Mouse (Mus musculus): ENCODE measurements around the gene Rab11fip3. TPM values are rescaled to one million over a fixed set of nuclear protein-coding genes. Genes with fewer than 3 reads are reported as not detected.

Gene Rab11fip3
- polyA plus RNA-seq, 1 experiment from 2014 or later, result 27.0 TPM

GRCm38 (mm10) chr17:26078851-26079250 is 9.5 kb upstream of the Rab11fip3 start:
- no peaks in the 10 kb centered on the region for H3K27me3 ChIP-seq (replicated peaks)
- no peak overlapping the region for H3K27ac ChIP-seq (replicated peaks)
- peaks cover 9% of the 10 kb centered on the region; the same call in 1 of the 2 replicates for H3K36me3 ChIP-seq
- H3K4me1 ChIP-seq, result no peaks in the 10 kb centered on the region
- no peak overlapping the region for H3K4me3 ChIP-seq (replicated peaks)
- 71% methylated on average over 2 of the region's 2 CpGs for WGBS
- H3K9me3 ChIP-seq (replicated peaks), result no peaks in the 10 kb centered on the region
- no peak overlapping the region for H3K9ac ChIP-seq (replicated peaks)
- H3K4me2 ChIP-seq, result no peak overlapping the region
- no peak for ATAC-seq (ENCODE audit: low FRiP score)

- Histone ChIP-seq H3K36me3 (no peaks in the 10 kb centered on the region), H3K4me2 (no peak overlapping the region), H3K9ac (replicated peaks) (no peak overlapping the region), H3K27ac (replicated peaks) (no peak overlapping the region), H3K9me3 (replicated peaks) (no peaks in the 10 kb centered on the region), H3K4me3 (replicated peaks) (no peak overlapping the region), H3K27me3 (replicated peaks) (peaks cover 14% of the 10 kb centered on the region), H3K4me1 (peaks cover under 1% of the 10 kb centered on the region)
- no peak for ATAC-seq (ENCODE audit: low FRiP score)
- WGBS, result 68% methylated on average over 3 of the region's 3 CpGs
Observed at GRCm38 (mm10) chr17:26075246-26075645, 5.9 kb upstream of the Rab11fip3 start.

- 33% methylated on average over 6 of the region's 6 CpGs for WGBS
- no peak for ATAC-seq (ENCODE audit: low FRiP score)
- Histone ChIP-seq H3K4me2 (peak overlapping the region; percentile 94), H3K36me3 (peaks cover 3% of the 10 kb centered on the region; the same call in 1 of the 2 replicates), H3K4me1 (peaks cover 40% of the 10 kb centered on the region), H3K27ac (replicated peaks) (no peak overlapping the region), H3K4me3 (replicated peaks) (peak overlapping the region; percentile 58), H3K9me3 (replicated peaks) (no peaks in the 10 kb centered on the region), H3K9ac (replicated peaks) (0 out of 2 replicates have a peak overlapping the region, but pooled peaks have one; percentile 86), H3K27me3 (replicated peaks) (peaks cover 14% of the 10 kb centered on the region)
Observed at GRCm38 (mm10) chr17:26070136-26070535, 781 bp upstream of the Rab11fip3 start.

DNA sequence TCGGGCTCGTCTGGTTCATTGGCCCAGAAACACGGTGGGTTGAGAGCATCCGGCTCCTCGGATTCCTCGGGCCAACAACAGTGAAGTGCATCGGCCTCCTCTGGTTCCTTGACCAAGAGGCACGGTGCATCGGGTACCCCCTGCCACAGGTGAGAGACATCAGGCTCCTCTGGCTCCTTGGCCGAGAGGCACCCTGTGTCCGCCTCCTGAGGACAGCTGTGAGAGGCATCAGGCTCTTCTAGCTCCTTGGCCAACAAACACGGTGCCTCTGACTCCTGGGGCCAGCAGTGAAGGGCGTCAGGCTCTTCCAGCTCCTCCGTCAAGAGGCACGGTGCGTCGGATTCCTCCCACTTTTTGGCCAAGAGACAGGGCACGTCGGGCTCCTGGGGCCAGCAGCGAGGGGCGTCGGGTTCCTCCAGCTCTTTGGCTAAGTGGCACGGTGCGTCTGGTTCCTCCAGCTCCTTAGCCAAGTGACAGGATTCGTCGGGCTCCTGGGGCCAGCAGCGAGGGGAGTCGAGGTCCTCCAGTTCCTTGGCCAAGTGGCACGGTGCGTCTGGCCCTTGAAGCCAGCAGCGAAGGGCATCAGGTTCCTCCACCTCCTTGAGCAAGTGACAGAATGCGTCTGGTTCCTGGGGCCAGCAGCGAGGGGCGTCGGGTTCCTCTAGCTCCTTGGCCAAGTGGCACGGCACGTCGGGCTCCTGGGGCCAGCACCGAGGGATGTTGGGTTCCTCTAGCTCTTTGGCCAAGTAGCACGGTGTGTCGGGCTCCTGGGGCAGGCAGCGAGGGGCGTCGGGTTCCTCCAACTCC is 1.1 kb downstream of the Rab11fip3 start:
- ATAC-seq (ENCODE audit: low FRiP score), result 0 out of 2 replicates have a peak, but pooled peaks have one; percentile 21
- Histone ChIP-seq H3K27me3 (replicated peaks) (peaks cover 14% of the 10 kb centered on the region), H3K4me2 (peak overlapping the region; percentile 94), H3K27ac (replicated peaks) (peak overlapping the region; percentile 91), H3K9ac (replicated peaks) (peak overlapping the region; percentile 86), H3K4me3 (replicated peaks) (peak overlapping the region; percentile 58), H3K4me1 (peaks cover 59% of the 10 kb centered on the region), H3K36me3 (peaks cover 12% of the 10 kb centered on the region; the same call in 1 of the 2 replicates), H3K9me3 (replicated peaks) (no peaks in the 10 kb centered on the region)
- WGBS, result under 1% methylated on average over 44 of the region's 44 CpGs

GRCm38 (mm10) chr17:26066488-26067020 is 2.8 kb downstream of the Rab11fip3 start:
- H3K4me2 ChIP-seq, result peak overlapping the region; percentile 94
- 0 out of 2 replicates have a peak, but pooled peaks cover 7% of the 10 kb centered on the region for H3K27me3 ChIP-seq (replicated peaks)
- 86% methylated on average over 7 of the region's 7 CpGs for WGBS
- H3K9me3 ChIP-seq (replicated peaks), result no peaks in the 10 kb centered on the region
- H3K4me3 ChIP-seq (replicated peaks), result peak overlapping the region; percentile 58
- H3K4me1 ChIP-seq, result peaks cover 70% of the 10 kb centered on the region
- no peak overlapping the region for H3K27ac ChIP-seq (replicated peaks)
- H3K36me3 ChIP-seq, result peaks cover 16% of the 10 kb centered on the region
- no peak for ATAC-seq (ENCODE audit: low FRiP score)
- H3K9ac ChIP-seq (replicated peaks), result peak overlapping the region; percentile 86; the same call in 1 of the 2 replicates

GRCm38 (mm10) chr17:26064916-26065315 is 4.4 kb downstream of the Rab11fip3 start:
- ATAC-seq (ENCODE audit: low FRiP score), result no peak
- Histone ChIP-seq H3K9me3 (replicated peaks) (no peaks in the 10 kb centered on the region), H3K36me3 (peaks cover 16% of the 10 kb centered on the region), H3K4me1 (peaks cover 74% of the 10 kb centered on the region), H3K27me3 (replicated peaks) (no peaks in the 10 kb centered on the region), H3K9ac (replicated peaks) (peak overlapping the region; percentile 26; the same call in 1 of the 2 replicates), H3K27ac (replicated peaks) (no peak overlapping the region), H3K4me2 (peak overlapping the region; percentile 40), H3K4me3 (replicated peaks) (peak overlapping the region; percentile 15)
- 69% methylated on average over 6 of the region's 6 CpGs for WGBS

DNA sequence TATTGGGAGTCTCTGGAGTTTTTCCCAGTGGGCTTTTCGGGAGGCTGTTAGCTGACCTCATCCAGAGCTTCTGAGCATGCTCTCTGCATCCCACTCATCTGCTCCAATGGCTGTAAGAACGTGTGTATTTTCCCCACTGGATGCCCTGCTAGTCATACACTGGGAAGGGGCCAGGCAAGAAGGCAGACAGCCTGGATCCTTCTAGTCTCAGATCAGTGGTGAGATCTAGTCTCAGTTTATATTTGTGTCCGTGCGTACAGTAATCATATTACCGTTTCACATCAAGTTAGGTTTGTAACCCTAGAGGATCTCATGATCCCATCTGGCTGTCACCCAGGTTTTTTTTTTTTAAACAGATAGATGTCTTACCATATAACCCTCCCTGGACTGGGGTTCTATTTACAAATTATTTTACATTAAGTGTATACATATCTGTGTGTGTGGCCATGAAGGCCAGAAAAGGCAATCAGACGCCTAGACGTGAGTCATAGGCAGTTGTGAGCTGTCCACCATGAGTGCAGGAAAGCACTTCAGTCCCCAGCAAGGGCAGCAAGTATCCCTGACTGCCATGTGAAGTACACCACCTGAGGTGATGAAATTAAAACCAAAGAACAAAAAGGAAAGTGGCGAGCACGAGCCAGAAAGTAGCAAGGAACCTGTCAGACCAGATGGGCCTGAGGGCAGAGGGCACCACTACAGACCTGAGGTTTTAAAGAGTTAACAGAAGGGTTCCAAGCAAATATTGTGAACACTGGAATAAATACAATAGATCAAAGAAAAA is 11.4 kb downstream of the Rab11fip3 start:
- Histone ChIP-seq H3K36me3 (peaks cover 23% of the 10 kb centered on the region), H3K9ac (replicated peaks) (no peak overlapping the region)
- 84% methylated on average over 9 of the region's 9 CpGs for WGBS

GRCm38 (mm10) chr17:26057278-26057677 is 12.1 kb downstream of the Rab11fip3 start:
- H3K27ac ChIP-seq (replicated peaks), result no peak overlapping the region
- no peaks in the 10 kb centered on the region for H3K9me3 ChIP-seq (replicated peaks)
- peaks cover 27% of the 10 kb centered on the region for H3K4me1 ChIP-seq
- 98% methylated on average over 8 of the region's 8 CpGs for WGBS
- H3K27me3 ChIP-seq (replicated peaks), result no peaks in the 10 kb centered on the region
- peaks cover 20% of the 10 kb centered on the region for H3K36me3 ChIP-seq
- H3K9ac ChIP-seq (replicated peaks), result no peak overlapping the region
- no peak overlapping the region for H3K4me2 ChIP-seq
- H3K4me3 ChIP-seq (replicated peaks), result no peak overlapping the region
- ATAC-seq (ENCODE audit: low FRiP score), result no peak

More for the DNA sequence above, 11.4 kb downstream of the Rab11fip3 start:
- Histone ChIP-seq H3K4me3 (replicated peaks) (no peak overlapping the region), H3K4me1 (peaks cover 31% of the 10 kb centered on the region), H3K9me3 (replicated peaks) (no peaks in the 10 kb centered on the region), H3K4me2 (no peak overlapping the region), H3K27me3 (replicated peaks) (no peaks in the 10 kb centered on the region), H3K27ac (replicated peaks) (no peak overlapping the region)
- no peak for ATAC-seq (ENCODE audit: low FRiP score)

DNA sequence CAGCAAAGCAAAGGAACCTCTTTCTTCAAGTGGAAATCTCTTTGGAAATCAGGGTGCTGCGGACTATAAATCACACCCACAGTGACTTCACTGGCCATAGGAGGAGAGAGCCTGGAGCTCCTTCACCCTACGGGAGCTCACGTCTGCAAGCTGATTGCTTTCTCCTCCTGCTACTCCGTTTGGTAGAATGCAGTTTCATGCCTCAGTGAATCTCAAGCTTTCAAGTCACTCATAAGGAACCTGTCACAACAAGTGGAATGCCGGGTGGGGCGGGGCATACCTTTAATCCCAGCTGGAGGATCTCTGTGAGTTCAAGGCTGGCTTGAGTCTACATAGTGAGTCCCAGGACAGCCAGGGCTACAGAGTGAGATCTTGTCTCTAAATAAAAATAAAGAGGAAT is 14.2 kb downstream of the Rab11fip3 start:
- WGBS, result 46% methylated on average over 6 of the region's 6 CpGs
- Histone ChIP-seq H3K27ac (replicated peaks) (no peak overlapping the region), H3K36me3 (peaks cover 23% of the 10 kb centered on the region), H3K4me3 (replicated peaks) (no peak overlapping the region), H3K4me1 (peaks cover 16% of the 10 kb centered on the region), H3K9me3 (replicated peaks) (no peaks in the 10 kb centered on the region), H3K27me3 (replicated peaks) (no peaks in the 10 kb centered on the region), H3K9ac (replicated peaks) (no peak overlapping the region), H3K4me2 (no peak overlapping the region)
- no peak for ATAC-seq (ENCODE audit: low FRiP score)

GRCm38 (mm10) chr17:26054133-26054845 is 15.1 kb downstream of the Rab11fip3 start:
- ATAC-seq (ENCODE audit: low FRiP score), result no peak
- Histone ChIP-seq H3K9ac (replicated peaks) (no peak overlapping the region; the same call in 1 of the 2 replicates), H3K4me3 (replicated peaks) (no peak overlapping the region), H3K36me3 (peaks cover 20% of the 10 kb centered on the region), H3K9me3 (replicated peaks) (no peaks in the 10 kb centered on the region), H3K27me3 (replicated peaks) (no peaks in the 10 kb centered on the region), H3K4me2 (no peak overlapping the region), H3K4me1 (peaks cover 9% of the 10 kb centered on the region), H3K27ac (replicated peaks) (no peak overlapping the region)
- 69% methylated on average over 17 of the region's 17 CpGs for WGBS

- whole genome bisulfite sequencing, result 94% methylated on average over 4 of the region's 4 CpGs
Observed at GRCm38 (mm10) chr17:26052706-26053105, 16.6 kb downstream of the Rab11fip3 start.

More at GRCm38 (mm10) chr17:26052706-26053105, 16.6 kb downstream of the Rab11fip3 start:
- H3K36me3 ChIP-seq, result peaks cover 16% of the 10 kb centered on the region
- H3K4me3 ChIP-seq (replicated peaks), result no peak overlapping the region
- no peak overlapping the region for H3K9ac ChIP-seq (replicated peaks)
- H3K9me3 ChIP-seq (replicated peaks), result no peaks in the 10 kb centered on the region
- no peaks in the 10 kb centered on the region for H3K27me3 ChIP-seq (replicated peaks)
- no peak overlapping the region for H3K27ac ChIP-seq (replicated peaks)
- no peak for ATAC-seq (ENCODE audit: low FRiP score)
- no peak overlapping the region for H3K4me2 ChIP-seq
- H3K4me1 ChIP-seq, result peaks cover 9% of the 10 kb centered on the region

Data from neural tube, embryonic 15.5 days (tissue).